Comparison of ENCODE assay signal across 28 mouse cellular contexts in genomic region chr2:170777572-170777971, GRCm38 (mm10). TPM values are rescaled to one million over a fixed set of nuclear protein-coding genes. Genes with fewer than 3 reads are reported as not detected.
"Had no signal": no experiment of that assay in that cellular context is flagged by ENCODE, and none has a peak within 500 bp of the region (broad histone marks: within the 10 kb centered on the region; RNA-seq: fewer than 3 reads in every experiment).

No protein-coding gene starts in this region.

- H3K9ac ChIP-seq: heart, embryonic 13.5 days; heart, embryonic 15.5 days; hindbrain, embryonic 13.5 days; hindbrain, embryonic 15.5 days; kidney, embryonic 15.5 days; limb, embryonic 13.5 days; limb, embryonic 15.5 days; liver, embryonic 12.5 days; liver, embryonic 14.5 days had no signal

- H3K4me2 ChIP-seq: heart, embryonic 11.5 days; heart, embryonic 13.5 days; heart, embryonic 15.5 days; hindbrain, embryonic 13.5 days; hindbrain, embryonic 15.5 days; kidney, embryonic 15.5 days; limb, embryonic 13.5 days; limb, embryonic 15.5 days; liver, embryonic 12.5 days had no signal

- H3K4me1 ChIP-seq: heart, embryonic 15.5 days; kidney, embryonic 15.5 days; liver, embryonic 12.5 days had no signal

- H3K27me3 ChIP-seq: heart, embryonic 13.5 days; heart, embryonic 15.5 days; hindbrain, embryonic 13.5 days; hindbrain, embryonic 15.5 days; kidney, embryonic 15.5 days; limb, embryonic 15.5 days; liver, embryonic 12.5 days had no signal

- H3K27ac ChIP-seq: heart, adult 2 months; heart, embryonic 13.5 days; heart, embryonic 15.5 days; hindbrain, embryonic 13.5 days; hindbrain, embryonic 15.5 days; hindbrain, postnatal 0 days; kidney, embryonic 15.5 days; kidney, postnatal 0 days; limb, embryonic 13.5 days; limb, embryonic 15.5 days; liver, embryonic 12.5 days; liver, embryonic 14.5 days had no signal

- ATAC-seq: hindbrain, postnatal 0 days; intestine, postnatal 0 days; liver, embryonic 12.5 days had no signal

- H3K9me3 ChIP-seq: heart, embryonic 13.5 days; heart, embryonic 15.5 days; hindbrain, embryonic 13.5 days; hindbrain, embryonic 15.5 days; kidney, embryonic 15.5 days; limb, embryonic 13.5 days; limb, embryonic 15.5 days had no signal

- DNase-seq: gastrocnemius, postnatal 14 days; gastrocnemius, postnatal 36 days; heart, adult 11 months; heart, adult 2 months; heart, postnatal 14 days; heart, postnatal 36 days; kidney, adult 18-20 months; kidney, adult 9 months; kidney, postnatal 14 days; kidney, postnatal 36 days; layer of hippocampus, adult 9-11 months; layer of hippocampus, postnatal 36 days; left cerebral cortex, postnatal 4 days had no signal

- H3K4me3 ChIP-seq: heart, adult 2 months; heart, embryonic 13.5 days; heart, embryonic 15.5 days; hindbrain, embryonic 13.5 days; hindbrain, embryonic 15.5 days; kidney, embryonic 15.5 days; limb, embryonic 13.5 days; limb, embryonic 15.5 days; liver, embryonic 12.5 days had no signal

- H3K36me3 ChIP-seq: heart, embryonic 13.5 days; heart, embryonic 15.5 days; hindbrain, embryonic 13.5 days; hindbrain, embryonic 15.5 days; kidney, embryonic 15.5 days; limb, embryonic 13.5 days; limb, embryonic 15.5 days; liver, embryonic 12.5 days had no signal

RNA-seq across cellular contexts. Expression of gene Dok5, which starts 46.0 kb away (rescaled TPM):
- total RNA-seq: hematopoietic stem cell, adult 5-6 weeks; liver, adult 2 months had no signal
- polyA plus RNA-seq: liver, adult 2 months had no signal
